In the genomic region with DNA sequence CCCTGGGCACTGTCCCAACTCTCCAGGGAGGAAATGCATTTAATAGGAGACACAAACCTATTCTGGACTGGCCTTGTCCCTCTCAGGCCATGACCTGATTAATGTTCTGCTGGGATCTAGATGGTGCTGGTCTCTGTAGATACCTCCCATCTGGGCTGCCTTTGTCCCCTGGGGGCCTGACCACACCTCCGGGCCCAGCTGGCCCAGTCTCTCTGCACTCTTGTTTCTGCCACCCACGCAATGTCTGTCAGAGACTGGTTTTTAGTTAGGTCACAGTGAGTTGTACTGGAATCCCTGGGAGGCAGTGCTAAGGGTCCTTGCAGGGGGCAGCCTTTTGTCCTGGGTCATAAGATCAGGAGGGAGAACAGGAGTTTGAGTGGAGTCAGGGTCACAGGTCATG, we compare ENCODE assay signal across 27 mouse cellular contexts. TPM values are rescaled to one million over a fixed set of nuclear protein-coding genes. Genes with fewer than 3 reads are reported as not detected.
"Had no signal": no experiment of that assay in that cellular context is flagged by ENCODE, and none has a peak within 500 bp of the region (broad histone marks: within the 10 kb centered on the region; RNA-seq: fewer than 3 reads in every experiment).

No protein-coding gene starts in this region.

- H3K4me3 ChIP-seq: limb, embryonic 13.5 days; liver, embryonic 13.5 days; midbrain, embryonic 12.5 days; midbrain, embryonic 15.5 days; neural tube, embryonic 13.5 days had no signal

- H3K4me1 ChIP-seq: limb, embryonic 13.5 days; liver, embryonic 13.5 days; midbrain, embryonic 12.5 days; midbrain, embryonic 15.5 days; neural tube, embryonic 13.5 days had no signal

- H3K27me3 ChIP-seq: limb, embryonic 13.5 days; liver, embryonic 13.5 days; midbrain, embryonic 12.5 days; midbrain, embryonic 15.5 days; neural tube, embryonic 13.5 days had no signal

- H3K9me3 ChIP-seq: limb, embryonic 13.5 days; liver, embryonic 13.5 days; midbrain, embryonic 12.5 days; midbrain, embryonic 15.5 days; neural tube, embryonic 13.5 days had no signal

- H3K4me2 ChIP-seq: limb, embryonic 13.5 days; liver, embryonic 13.5 days; midbrain, embryonic 12.5 days; midbrain, embryonic 15.5 days; neural tube, embryonic 13.5 days had no signal

- H3K27ac ChIP-seq: kidney, postnatal 0 days; limb, embryonic 13.5 days; liver, embryonic 13.5 days; midbrain, embryonic 12.5 days; midbrain, embryonic 15.5 days; neural tube, embryonic 13.5 days; stomach, postnatal 0 days had no signal

- ATAC-seq: intestine, embryonic 16.5 days; midbrain, embryonic 15.5 days had no signal

- DNase-seq: kidney, adult 18-20 months; kidney, adult 9 months; kidney, postnatal 36 days; layer of hippocampus, postnatal 36 days; left cerebral cortex, postnatal 4 days; liver, embryonic 13.5 days; lung, adult 2 months; lung, postnatal 14 days; lung, postnatal 4 days; retina, postnatal 1 day; right cerebral cortex, postnatal 25 days; spleen, adult 18-20 months; thymus, adult 2 months; thymus, postnatal 14 days; thymus, postnatal 4 days had no signal

- H3K36me3 ChIP-seq: limb, embryonic 13.5 days; liver, embryonic 13.5 days; midbrain, embryonic 12.5 days; midbrain, embryonic 15.5 days; neural tube, embryonic 13.5 days had no signal

- H3K9ac ChIP-seq: limb, embryonic 13.5 days; liver, embryonic 13.5 days; midbrain, embryonic 12.5 days; midbrain, embryonic 15.5 days; neural tube, embryonic 13.5 days had no signal

RNA-seq across cellular contexts. Expression of a gene that starts 34.5 kb away (rescaled TPM):
- total RNA-seq: liver, adult 2 months; megakaryocyte, adult 5-6 weeks; neutrophil, adult 5-6 weeks had no signal
- polyA plus RNA-seq: intestine, embryonic 16.5 days; liver, adult 2 months; liver, embryonic 13.5 days; liver, embryonic 16.5 days; stomach, embryonic 14.5 days had no signal
